Mouse (Mus musculus) brain, embryonic 14.5 days (tissue): ENCODE measurements around the gene Syt16.

Source experiments
- CTCF ChIP-seq: fragments of 200-500 bp; IDR thresholded peaks from 2 replicates; pipeline ENCODE4 v1.5.1; 2012; ENCODE audit warnings: inconsistent platforms, mild to moderate bottlenecking, moderate library complexity, borderline replicate concordance; ENCODE audit not compliant: insufficient read depth, insufficient read length; ENCODE audit errors: extremely low read depth
- POLR2A ChIP-seq: fragments of 200-500 bp; IDR thresholded peaks from 2 replicates; pipeline ENCODE4 v1.6.1; 2012; ENCODE audit warnings: mild to moderate bottlenecking, inconsistent platforms, borderline replicate concordance; ENCODE audit not compliant: poor library complexity, insufficient read depth, insufficient read length, severe bottlenecking; ENCODE audit errors: extremely low read depth

GRCm38 (mm10) chr12:74062547-74062946 is 65.1 kb downstream of the Syt16 start:
- no peak for TF ChIP-seq CTCF
- TF ChIP-seq POLR2A: no peak
